ENCODE assay signal across 16 mouse cellular contexts in the genomic region with DNA sequence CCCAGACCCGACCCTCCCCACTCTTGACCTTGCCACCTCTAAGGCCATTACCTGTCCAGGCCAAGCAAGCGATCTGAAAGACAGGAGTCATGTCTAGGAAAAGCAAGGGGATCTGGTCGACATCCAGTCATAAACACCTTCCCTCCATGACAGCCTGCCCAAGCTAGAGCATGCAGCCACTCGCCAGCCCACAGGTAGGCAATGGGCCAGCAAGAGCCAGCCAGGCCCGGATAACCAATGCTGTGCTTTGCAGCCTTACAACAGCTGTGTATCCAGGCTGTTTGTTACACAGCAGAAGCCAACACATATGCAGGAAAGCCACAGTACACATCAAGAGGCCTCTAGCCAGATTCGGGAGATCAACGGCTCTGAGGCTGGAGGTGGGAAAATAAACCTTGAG. TPM values are rescaled to one million over a fixed set of nuclear protein-coding genes. Genes with fewer than 3 reads are reported as not detected.
DNase-seq lines count a peak whose midpoint lies in the region.
"Had no signal": no experiment of that assay in that cellular context is flagged by ENCODE, and none has a peak within 500 bp of the region (broad histone marks: within the 10 kb centered on the region; RNA-seq: fewer than 3 reads in every experiment).

No protein-coding gene starts in this region.

- DNase-seq in layer of hippocampus, adult 11-12 months (ENCODE audit: low spot score): peak; percentile 16
- DNase-seq in layer of hippocampus, adult 9-10 months (ENCODE audit: low spot score): no peak
- DNase-seq in layer of hippocampus, postnatal 10 days (ENCODE audit: low spot score in 2 of 2): peak; percentile 50
- DNase-seq in layer of hippocampus, adult 9-11 months: no peak
- peak; percentile 35 to 37 for DNase-seq in layer of hippocampus, postnatal 14 days (ENCODE audit: low spot score in 2 of 2)
- no peak for DNase-seq in layer of hippocampus, postnatal 25 days (ENCODE audit: extremely low spot score in 1 of 2, low spot score in 1 of 2)
- DNase-seq: adrenal gland, adult 2 months; adrenal gland, adult 8-10 months; adrenal gland, postnatal 10 days; adrenal gland, postnatal 14 days; adrenal gland, postnatal 25 days; adrenal gland, postnatal 36 days; B cell, adult 2 months; cerebellum, adult 11 months; cerebellum, adult 11-12 months; cerebellum, adult 18-20 months had no signal

RNA-seq across cellular contexts. Expression of gene A430005L14Rik, which starts 57.3 kb away (rescaled TPM):
- 10 to 100 TPM; 16.3 to 17.1 TPM for total RNA-seq in layer of hippocampus, postnatal 10 days (2021)
- total RNA-seq in layer of hippocampus, postnatal 14 days (2021): 10 to 100 TPM; 17.9 to 20.8 TPM
- 10 to 100 TPM; 21.5 to 26.4 TPM for total RNA-seq in layer of hippocampus, postnatal 25 days (2021)

Comparison
In these comparisons a context has a peak if more than half of its experiments do, and no peak if none do; other contexts are left out.
1. DNase-seq: peak in layer of hippocampus, adult 11-12 months (single experiment), layer of hippocampus, postnatal 10 days (2 of 2) and layer of hippocampus, postnatal 14 days (2 of 2); none in layer of hippocampus, adult 9-10 months (single experiment), layer of hippocampus, adult 9-11 months (single experiment) and layer of hippocampus, postnatal 25 days (0 of 2).